Mouse (Mus musculus) stomach, embryonic 16.5 days (tissue): ENCODE data around the gene Slc35b2. TPM values are rescaled to one million over a fixed set of nuclear protein-coding genes. Genes with fewer than 3 reads are reported as not detected.
A peak's percentile ranks its signal among the peaks of the same experiment; 100 is the strongest.

Source experiments
- ATAC-seq: fragments of 200-750 bp; cut with Nextera tagmentation; 2 replicates; pipeline ENCODE4 v1.8.0; 2017; ENCODE audit warnings: moderate number of reproducible peaks, moderate TSS enrichment; ENCODE audit not compliant: insufficient read depth, low FRiP score
- H3K27ac ChIP-seq: fragments of 300-500 bp; sonication (generic); 2 replicates; pipeline ENCODE4 v1.5.1; 2014; ENCODE audit warnings: low read length
- H3K27me3 ChIP-seq: fragments of 300-500 bp; sonication (generic); 2 replicates; pipeline ENCODE4 v1.6.1; 2014; ENCODE audit warnings: low read length, control low read depth, mixed read lengths; ENCODE audit not compliant: control insufficient read depth, insufficient read depth
- H3K36me3 ChIP-seq: fragments of 300-500 bp; sonication (generic); 2 replicates; pipeline ENCODE4 v1.6.1; 2014; ENCODE audit warnings: low read length; ENCODE audit not compliant: control insufficient read depth, insufficient read depth
- H3K4me1 ChIP-seq: fragments of 300-500 bp; sonication (generic); 2 replicates; pipeline ENCODE4 v1.6.1; 2014; ENCODE audit warnings: low read length, control low read depth, mixed read lengths; ENCODE audit not compliant: control insufficient read depth, insufficient read depth
- H3K4me2 ChIP-seq: fragments of 300-500 bp; sonication (generic); 2 replicates; pipeline ENCODE4 v1.6.1; 2014; ENCODE audit warnings: low read depth, low read length, mixed read lengths
- H3K4me3 ChIP-seq: fragments of 300-500 bp; sonication (generic); replicated peaks from 2 replicates; pipeline ENCODE4 v1.5.1; 2014; ENCODE audit warnings: mild to moderate bottlenecking, low read length
- H3K9ac ChIP-seq: fragments of 300-500 bp; sonication (generic); 2 replicates; pipeline ENCODE4 v1.6.1; 2014; ENCODE audit warnings: low read length
- H3K9me3 ChIP-seq: fragments of 300-500 bp; sonication (generic); replicated peaks from 2 replicates; pipeline ENCODE4 v1.6.1; 2016; ENCODE audit warnings: low read length, control low read depth; ENCODE audit not compliant: control insufficient read depth
- WGBS: fragments of 180-500 bp; shearing (Covaris S2); extraction: QIAGEN DNeasy Blood & Tissue Kit; methylation state at CpG from one replicate; pipeline ENCODE4 v1.1.7; 2014; 5-methylcytosine and 5-hydroxymethylcytosine counted together
- polyA plus RNA-seq: library from polyadenylated mRNA; unstranded; fragments of >200 nt; fragmentation: Nextera tagmentation; extraction: Ambion mirVana; gene quantifications from 2 replicates; pipeline ENCODE4 v1.2.1, GENCODE M21; 2015

The Slc35b2 gene
- polyA plus RNA-seq, 1 experiment from 2014 or later, result 117 TPM

DNA sequence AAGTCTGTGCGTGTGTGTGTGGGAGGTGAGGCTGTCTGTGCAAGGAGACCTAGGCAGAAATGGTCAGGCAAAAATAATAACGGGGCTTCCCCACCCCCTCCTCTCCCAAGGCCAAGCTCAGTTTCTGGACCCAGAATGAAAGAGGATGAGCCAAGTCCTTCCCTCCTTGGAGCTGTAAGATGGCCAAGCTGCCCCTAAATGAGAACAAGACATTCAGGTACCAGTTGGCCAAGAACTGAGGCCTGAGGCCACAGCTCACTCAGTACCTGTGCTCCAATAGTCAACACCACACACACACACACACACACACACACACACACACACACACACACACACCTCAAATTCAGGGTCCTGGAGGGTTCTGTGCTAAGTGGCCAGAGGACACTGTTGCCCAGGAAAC lies 21.0 kb upstream of the Slc35b2 start:
- Histone ChIP-seq H3K9me3 (no peaks in the 10 kb centered on the region), H3K9ac (no peak overlapping the region), H3K36me3 (no peaks in the 10 kb centered on the region), H3K4me3 (no peak overlapping the region), H3K4me2 (no peak overlapping the region), H3K27me3 (peaks cover 73% of the 10 kb centered on the region), H3K4me1 (peaks cover 7% of the 10 kb centered on the region; the same call in 1 of the 2 replicates), H3K27ac (no peak overlapping the region)
- no peak for ATAC-seq
- 67% methylated on average over 2 of the region's 2 CpGs for WGBS

DNA sequence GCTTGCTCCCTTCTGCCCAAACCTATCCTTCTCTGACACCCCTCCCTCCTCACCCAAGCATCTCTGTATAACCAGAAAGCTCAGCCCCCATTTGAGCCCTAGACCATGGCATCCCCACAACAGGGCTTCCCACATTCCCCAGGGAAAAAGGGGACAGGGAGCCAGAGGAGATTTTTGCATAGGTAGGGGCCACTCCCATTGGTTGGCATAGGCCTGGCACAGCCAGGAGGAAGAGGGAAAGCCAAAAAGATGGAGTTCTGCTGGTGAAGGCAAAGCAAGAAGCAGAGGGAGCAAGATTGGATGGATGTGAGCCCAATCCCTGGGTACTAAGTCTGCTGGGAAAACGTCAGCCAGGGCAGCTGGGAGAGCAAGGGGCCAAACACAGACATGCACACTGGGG lies 20.6 kb upstream of the Slc35b2 start:
- H3K27me3 ChIP-seq, result peaks cover 77% of the 10 kb centered on the region

DNA sequence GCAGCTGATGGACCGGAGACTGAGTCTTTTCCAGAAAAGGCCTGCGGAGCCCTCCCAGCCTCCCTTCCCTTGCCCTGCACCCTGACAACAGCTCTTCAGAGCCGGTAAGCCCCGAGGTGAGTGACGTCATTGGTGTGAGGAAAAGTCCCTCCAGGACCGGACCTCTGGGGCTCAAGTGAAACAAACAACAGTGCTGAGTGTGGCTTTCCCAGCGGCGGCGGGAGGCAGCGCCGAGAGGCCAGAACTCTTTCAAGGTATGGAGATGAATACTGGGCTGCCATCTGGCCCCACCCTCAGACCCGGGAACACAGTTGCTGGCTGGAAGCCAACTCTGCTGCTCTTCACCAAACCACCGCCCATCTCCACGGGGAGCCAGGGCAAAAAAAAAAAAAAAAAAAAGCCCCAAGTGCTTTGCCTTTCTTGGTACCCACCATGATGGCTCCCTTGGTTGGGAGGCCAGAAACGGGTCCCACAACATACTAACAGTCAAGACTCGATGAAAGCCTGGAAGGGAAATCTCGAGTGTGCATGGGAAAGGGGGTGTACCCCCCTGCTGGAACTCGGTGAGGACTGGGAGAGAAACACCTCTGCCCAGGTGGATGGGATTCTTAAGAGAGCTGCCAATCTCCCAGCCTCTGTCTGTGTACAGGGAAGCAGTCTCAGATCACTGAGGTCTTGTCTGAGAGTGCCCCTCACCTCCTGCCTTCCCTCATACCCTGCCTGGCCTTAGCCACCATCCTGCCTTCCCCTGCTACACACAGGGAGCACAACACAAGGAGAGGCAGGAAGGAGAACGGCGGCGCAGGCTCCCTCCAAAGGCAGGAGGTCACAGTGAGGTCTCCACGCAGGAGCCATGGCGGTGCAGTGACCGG lies 19.4 kb upstream of the Slc35b2 start:
- Histone ChIP-seq H3K4me1 (peaks cover 7% of the 10 kb centered on the region), H3K9me3 (no peaks in the 10 kb centered on the region), H3K27me3 (peaks cover 81% of the 10 kb centered on the region), H3K4me3 (no peak overlapping the region), H3K9ac (no peak overlapping the region), H3K4me2 (no peak overlapping the region), H3K36me3 (no peaks in the 10 kb centered on the region), H3K27ac (no peak overlapping the region)
- no peak for ATAC-seq
- 26% methylated on average over 24 of the region's 24 CpGs for WGBS

More for the DNA sequence above, 20.6 kb upstream of the Slc35b2 start:
- H3K4me3 ChIP-seq, result no peak overlapping the region
- H3K27ac ChIP-seq, result no peak overlapping the region
- no peaks in the 10 kb centered on the region for H3K9me3 ChIP-seq
- no peak overlapping the region for H3K9ac ChIP-seq
- peaks cover 7% of the 10 kb centered on the region; the same call in 1 of the 2 replicates for H3K4me1 ChIP-seq
- no peaks in the 10 kb centered on the region for H3K36me3 ChIP-seq
- no peak for ATAC-seq
- H3K4me2 ChIP-seq, result no peak overlapping the region
- 50% methylated on average over 1 of the region's 1 CpGs for WGBS

DNA sequence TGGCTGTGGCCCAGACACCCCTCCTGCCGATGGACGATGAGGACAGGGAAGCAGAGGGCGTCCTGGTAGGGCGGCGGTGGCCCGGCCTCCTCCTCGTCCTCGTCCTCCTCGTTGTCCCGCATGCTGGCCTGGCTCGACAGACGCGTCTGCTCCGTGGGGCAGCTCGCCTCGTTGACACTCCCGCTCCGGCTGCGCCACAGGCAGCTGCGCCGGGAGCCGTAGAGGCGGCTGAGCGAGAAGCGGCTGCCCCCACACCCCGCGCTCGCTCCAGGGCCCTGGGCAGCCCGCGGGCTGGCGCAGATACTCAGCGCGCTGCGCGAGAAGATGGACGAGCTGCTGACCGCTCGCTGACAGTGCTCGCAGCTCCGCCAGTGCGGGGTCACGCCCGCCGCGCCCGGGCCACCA lies 18.8 kb upstream of the Slc35b2 start:
- Histone ChIP-seq H3K4me1 (peaks cover 9% of the 10 kb centered on the region), H3K27me3 (peaks cover 75% of the 10 kb centered on the region), H3K9me3 (no peaks in the 10 kb centered on the region), H3K9ac (peak overlapping the region; percentile 10; the same call in 1 of the 2 replicates), H3K4me2 (peak overlapping the region; percentile 46), H3K36me3 (no peaks in the 10 kb centered on the region), H3K27ac (no peak overlapping the region), H3K4me3 (peak overlapping the region; percentile 25)
- 20% methylated on average over 46 of the region's 46 CpGs for WGBS
- ATAC-seq, result no peak

DNA sequence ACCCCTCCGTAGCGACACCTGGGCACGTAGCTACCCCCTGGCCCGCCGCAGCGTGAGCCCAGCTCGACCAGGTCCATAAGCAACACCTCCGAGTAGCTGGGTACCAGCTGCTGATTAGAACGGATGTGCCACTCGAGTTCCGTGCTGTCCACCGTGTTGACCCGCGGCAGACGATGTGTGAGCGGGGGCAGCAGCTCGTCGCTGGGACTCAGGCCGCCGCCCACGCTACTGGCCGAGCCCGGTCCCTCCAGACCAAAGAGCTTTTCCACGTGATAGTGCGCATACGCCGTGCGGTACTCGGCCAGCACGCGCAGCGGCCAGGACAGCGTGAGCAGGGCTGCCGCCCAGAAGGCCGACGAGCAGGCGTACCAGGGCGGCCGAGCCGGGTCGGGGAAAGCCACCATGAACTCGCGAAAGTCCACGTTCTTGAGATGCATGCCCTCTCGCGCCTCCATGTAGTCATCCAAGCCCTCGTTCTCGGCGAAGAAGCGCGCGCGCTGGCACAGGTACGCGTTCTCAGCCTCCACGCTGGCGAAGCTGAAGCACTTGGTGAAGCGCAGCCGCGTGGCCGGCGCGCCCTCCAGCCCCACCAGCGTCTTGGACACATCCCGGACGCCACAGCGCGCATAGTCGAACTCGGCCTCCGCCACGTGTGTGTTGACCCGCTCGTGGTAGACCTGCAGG lies 18.3 kb upstream of the Slc35b2 start:
- no peak for ATAC-seq
- 15% methylated on average over 74 of the region's 74 CpGs for WGBS
- peaks cover 74% of the 10 kb centered on the region for H3K27me3 ChIP-seq

DNA sequence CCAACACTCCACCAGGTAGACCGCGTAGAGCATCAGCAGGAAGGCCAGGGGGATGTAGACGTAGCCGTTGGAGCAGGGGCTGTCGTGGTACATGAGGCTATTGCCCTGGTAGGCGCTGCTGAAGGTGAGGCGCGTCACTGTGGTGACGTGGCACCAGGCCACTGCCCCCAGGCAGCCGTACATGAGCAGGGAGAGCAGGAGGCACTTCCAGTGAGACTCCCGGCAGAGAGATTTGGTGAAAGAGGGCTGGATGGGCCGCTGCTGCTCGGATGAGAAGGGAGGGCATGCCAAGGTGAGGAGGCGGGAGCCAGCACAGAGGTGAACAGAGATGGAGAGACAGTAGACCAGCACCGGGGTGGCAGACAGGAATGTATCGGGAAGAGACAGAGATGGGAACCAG lies 16.7 kb upstream of the Slc35b2 start:
- Histone ChIP-seq H3K9ac (no peak overlapping the region), H3K36me3 (no peaks in the 10 kb centered on the region), H3K9me3 (no peaks in the 10 kb centered on the region), H3K4me2 (no peak overlapping the region), H3K4me1 (peaks cover 16% of the 10 kb centered on the region), H3K4me3 (no peak overlapping the region), H3K27ac (no peak overlapping the region), H3K27me3 (peaks cover 68% of the 10 kb centered on the region)
- WGBS, result 73% methylated on average over 16 of the region's 16 CpGs
- no peak for ATAC-seq

More for the DNA sequence above, 18.3 kb upstream of the Slc35b2 start:
- peak overlapping the region; percentile 46 for H3K4me2 ChIP-seq
- no peaks in the 10 kb centered on the region for H3K9me3 ChIP-seq
- H3K4me3 ChIP-seq, result peak overlapping the region; percentile 25
- no peaks in the 10 kb centered on the region for H3K36me3 ChIP-seq
- no peak overlapping the region for H3K27ac ChIP-seq
- H3K9ac ChIP-seq, result peak overlapping the region; percentile 10; the same call in 1 of the 2 replicates
- H3K4me1 ChIP-seq, result peaks cover 14% of the 10 kb centered on the region

DNA sequence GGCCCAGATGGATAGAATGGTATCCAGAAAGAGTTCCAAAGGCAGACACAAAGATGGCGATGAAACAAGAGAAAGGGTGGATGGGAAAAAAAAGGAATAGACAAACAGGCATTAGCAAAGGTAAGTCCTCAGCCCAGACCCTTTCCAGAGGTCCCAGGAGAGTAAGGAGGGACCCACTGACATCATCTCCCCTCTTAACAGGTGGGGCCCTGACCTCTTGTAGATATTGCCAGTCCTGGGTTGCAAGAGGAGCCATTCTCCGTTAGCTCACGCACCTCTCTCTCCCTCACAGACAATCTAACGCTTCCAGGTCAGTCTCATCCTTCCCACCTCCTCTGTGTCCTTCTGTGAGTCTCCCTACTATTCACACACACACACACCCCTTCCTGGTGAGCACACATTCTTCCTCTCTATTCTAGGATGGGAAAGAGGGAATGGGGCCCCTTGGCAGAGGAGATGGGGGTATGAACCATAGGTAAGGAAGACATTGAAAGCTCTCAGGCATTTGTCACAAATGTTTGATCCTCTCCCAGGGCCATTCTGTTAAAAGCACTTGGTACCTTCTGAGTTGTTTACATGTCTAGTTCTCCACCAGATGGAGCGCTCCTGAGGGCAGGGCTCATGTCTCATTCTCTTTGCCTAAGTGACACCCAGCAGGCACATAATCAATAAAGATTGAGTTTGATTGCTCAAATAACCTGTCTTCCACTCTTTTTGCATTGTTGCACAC lies 16.0 kb upstream of the Slc35b2 start:
- no peak for ATAC-seq
- Histone ChIP-seq H3K27ac (no peak overlapping the region), H3K36me3 (no peaks in the 10 kb centered on the region), H3K4me1 (peaks cover 16% of the 10 kb centered on the region), H3K4me3 (no peak overlapping the region), H3K4me2 (no peak overlapping the region), H3K27me3 (peaks cover 62% of the 10 kb centered on the region), H3K9me3 (no peaks in the 10 kb centered on the region), H3K9ac (no peak overlapping the region)
- WGBS, result 80% methylated on average over 5 of the region's 5 CpGs

DNA sequence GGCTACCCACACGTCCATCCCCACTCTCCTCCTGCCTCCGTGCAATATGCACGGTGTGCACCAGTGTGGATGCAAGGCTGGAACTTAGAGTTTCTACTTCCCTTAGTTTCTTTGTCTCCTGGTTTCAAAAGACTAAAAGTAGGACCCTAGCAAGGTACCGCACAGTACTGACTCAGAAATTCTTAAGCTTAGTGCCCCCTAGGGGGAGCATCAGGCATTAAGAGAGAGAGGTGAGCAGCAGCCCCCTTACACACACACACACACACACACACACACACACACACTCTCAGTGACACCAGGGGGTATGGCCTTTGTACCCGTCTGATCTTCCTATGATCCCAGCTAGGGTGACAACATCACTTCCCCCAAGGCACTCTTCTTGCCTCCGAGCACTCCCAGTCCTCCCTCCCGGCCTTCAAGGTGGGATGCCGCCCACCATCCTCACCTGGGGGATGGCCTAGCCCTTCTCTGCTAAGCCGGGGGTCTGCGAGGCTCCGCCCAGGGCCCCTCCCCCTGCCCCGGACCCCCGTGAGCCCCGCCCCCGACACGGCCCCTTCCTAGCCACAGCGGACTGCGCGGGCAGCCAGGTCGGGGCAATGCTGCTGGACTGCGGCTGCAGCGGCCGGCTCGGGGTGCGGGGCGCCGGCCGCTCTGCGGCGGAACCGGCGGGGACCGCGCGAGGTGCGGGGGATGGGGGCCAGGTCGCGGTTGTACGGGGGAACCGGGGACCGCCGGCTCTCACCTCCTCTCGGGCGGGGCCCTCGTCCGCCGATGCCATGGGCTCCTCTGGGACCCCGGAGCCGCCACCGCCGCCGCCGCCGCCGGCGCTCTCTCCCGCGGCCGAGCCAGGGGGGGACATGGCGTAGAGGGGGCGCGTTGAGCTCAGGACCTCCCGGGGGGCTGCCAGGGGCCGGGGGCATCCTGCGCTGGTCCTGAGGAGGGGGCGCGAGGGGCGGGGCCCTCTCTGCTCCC lies 14.8 kb upstream of the Slc35b2 start:
- Histone ChIP-seq H3K27ac (no peak overlapping the region), H3K9me3 (no peaks in the 10 kb centered on the region), H3K27me3 (peaks cover 50% of the 10 kb centered on the region), H3K36me3 (no peaks in the 10 kb centered on the region), H3K9ac (peak overlapping the region; percentile 80), H3K4me1 (peaks cover 16% of the 10 kb centered on the region), H3K4me2 (peak overlapping the region; percentile 98), H3K4me3 (peak overlapping the region; percentile 67)
- WGBS, result 3% methylated on average over 64 of the region's 68 CpGs
- peak; percentile 26; the same call in 1 of the 2 replicates for ATAC-seq
